Mouse (Mus musculus): ENCODE results near the gene Kat2a.

DNA sequence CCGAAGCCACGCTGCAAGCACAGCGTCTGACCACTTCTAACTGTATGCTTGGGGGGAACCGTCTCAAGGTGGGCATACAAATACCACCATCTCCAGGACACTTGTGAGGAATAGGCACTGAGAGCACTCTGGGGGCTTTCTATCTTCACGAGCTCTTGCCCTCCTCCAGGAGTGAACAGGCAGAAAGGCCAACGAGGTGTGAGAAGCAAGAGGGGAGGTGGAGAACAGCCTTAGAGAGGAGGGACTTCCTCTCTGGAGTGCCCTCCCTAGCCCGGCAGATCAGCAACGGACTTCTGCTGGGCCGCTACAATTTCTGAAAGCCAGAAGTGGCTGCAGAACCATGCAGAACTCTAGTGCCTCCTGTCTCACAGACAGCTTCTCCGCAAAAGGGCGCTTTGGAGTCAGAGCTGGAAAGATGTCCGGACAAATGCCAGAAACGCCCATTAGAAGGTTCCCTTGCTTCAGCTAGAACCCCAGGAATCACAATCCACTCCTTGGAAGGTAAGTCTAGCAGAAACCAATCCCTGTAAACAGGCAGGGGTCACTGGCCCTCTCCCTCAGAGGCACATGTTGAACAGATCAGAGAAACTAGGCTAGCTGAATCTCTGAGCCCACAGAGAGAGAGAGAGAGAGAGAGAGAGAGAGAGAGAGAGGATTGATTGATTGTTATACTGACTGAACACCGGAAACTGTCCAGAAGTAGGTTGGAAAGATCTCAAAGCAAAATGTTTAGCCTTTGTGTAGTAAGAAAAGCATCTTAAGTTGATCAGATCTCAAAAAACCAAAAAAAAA lies 23.9 kb upstream of the Kat2a start:
- no peak for TF ChIP-seq CTCF (IDR thresholded peaks at IDR 0.05; ENCODE audit: borderline replicate concordance, control insufficient read depth, extremely low read depth, insufficient read depth, low read length, poor library complexity)
- TF ChIP-seq POLR2A (IDR thresholded peaks at IDR 0.05; ENCODE audit: control insufficient read depth, extremely low read depth, insufficient read depth, low read length, poor library complexity), result 0 out of 2 replicates have a peak, but pooled peaks have one; percentile 27

All from thymus, adult 2 months (tissue).